Mouse (Mus musculus) MEL (cell line): Measurements from ENCODE around the gene Agps.

Experiments
- CTCF ChIP-seq, 3 experiments: IDR thresholded peaks in 2 of 3; conservative IDR thresholded peaks in 1 of 3; 2 replicates each; pipeline ENCODE4 v1.5.1; 2011 to 2012; ENCODE audit warnings: low read length in 3 of 3, low read depth in 2 of 3, mild to moderate bottlenecking in 2 of 3, improper control_type of control experiment in 1 of 3, inconsistent platforms in 1 of 3, mixed read lengths in 1 of 3, moderate library complexity in 1 of 3; ENCODE audit not compliant: control insufficient read depth in 1 of 3, insufficient read depth in 1 of 3, poor library complexity in 1 of 3, severe bottlenecking in 1 of 3
- NRF1 ChIP-seq: IDR thresholded peaks from 2 replicates; pipeline ENCODE4 v1.6.1; 2014; ENCODE audit warnings: low read depth, mild to moderate bottlenecking, inconsistent platforms, low read length, improper control_type of control experiment, moderate library complexity; ENCODE audit not compliant: poor library complexity, insufficient read depth, severe bottlenecking
- POLR2A ChIP-seq, 2 experiments: IDR thresholded peaks; 2 replicates each; pipeline ENCODE4 v1.6.1; 2011 to 2012; ENCODE audit warnings: low read length in 2 of 2, mild to moderate bottlenecking in 2 of 2, control low read depth in 1 of 2, improper control_type of control experiment in 1 of 2, low read depth in 1 of 2, moderate library complexity in 1 of 2; ENCODE audit not compliant: control insufficient read depth in 1 of 2, insufficient read depth in 1 of 2, poor library complexity in 1 of 2
- SMC3 ChIP-seq: IDR thresholded peaks from 2 replicates; pipeline ENCODE4 v1.6.1; 2011; ENCODE audit warnings: low read depth, low read length, improper control_type of control experiment

DNA sequence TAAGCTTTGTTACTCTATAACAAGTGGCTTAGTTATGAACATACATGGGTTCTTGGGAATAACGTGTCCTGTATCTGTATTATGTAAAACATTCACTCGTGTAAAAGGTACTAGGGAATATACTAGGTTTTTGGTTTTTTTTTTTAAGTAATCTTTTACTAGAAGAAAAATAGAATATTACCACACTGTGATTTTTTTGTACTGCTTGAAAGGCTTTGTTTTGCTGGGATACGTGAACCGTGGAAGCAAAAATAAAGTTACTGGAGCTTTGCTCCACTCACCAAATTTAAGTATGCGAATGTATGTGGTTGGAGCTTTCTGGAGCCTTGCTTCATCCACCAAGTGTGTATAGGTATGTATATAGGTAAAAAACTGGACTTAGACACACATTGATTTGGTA lies 24.5 kb upstream of the Agps start:
- TF ChIP-seq SMC3: no peak
- TF ChIP-seq CTCF (IDR thresholded peaks at IDR 0.05 in 2 of 3, conservative IDR thresholded peaks at IDR 0.05 in 1 of 3; ENCODE audit: control insufficient read depth in 1 of 3, insufficient read depth in 1 of 3, low read depth in 2 of 3, low read length in 3 of 3, poor library complexity in 1 of 3, severe bottlenecking in 1 of 3): no peak
- no peak for TF ChIP-seq POLR2A (IDR thresholded peaks at IDR 0.05; ENCODE audit: control insufficient read depth in 1 of 2, insufficient read depth in 1 of 2, low read depth in 1 of 2, low read length in 2 of 2, poor library complexity in 1 of 2)
- TF ChIP-seq NRF1: no peak
